In genomic region chr16:91187046-91187445, GRCm38 (mm10) we compare ENCODE assay signal across 25 mouse cellular contexts. TPM values are rescaled to one million over a fixed set of nuclear protein-coding genes. Genes with fewer than 3 reads are reported as not detected.
A peak's percentile ranks its signal among the peaks of the same experiment; 100 is the strongest.
DNase-seq lines count a peak whose midpoint lies in the region; TF ChIP-seq lines count a peak whose summit lies in the region.
"Had no signal": no experiment of that assay in that cellular context is flagged by ENCODE, and none has a peak within 500 bp of the region (broad histone marks: within the 10 kb centered on the region; RNA-seq: fewer than 3 reads in every experiment).

No protein-coding gene starts in this region.

- no peak overlapping the region for H3K27ac ChIP-seq in kidney, adult 2 months (ENCODE audit: insufficient read depth, low read depth, low read length)
- H3K27ac ChIP-seq in small intestine, adult 2 months (ENCODE audit: insufficient read depth, low read depth, low read length), result peak overlapping the region; percentile 49; the same call in 1 of the 2 replicates
- H3K27ac ChIP-seq: embryonic facial prominence, embryonic 10.5 days; embryonic facial prominence, embryonic 13.5 days; forebrain, embryonic 12.5 days; forebrain, embryonic 15.5 days; heart, adult 2 months; heart, embryonic 10.5 days; heart, embryonic 13.5 days; hindbrain, embryonic 14.5 days; hindbrain, postnatal 0 days had no signal

- no peak overlapping the region for H3K4me3 ChIP-seq in kidney, adult 2 months (ENCODE audit: insufficient read depth, low read depth, low read length)
- no peak overlapping the region for H3K4me3 ChIP-seq in small intestine, adult 2 months (ENCODE audit: low read depth, low read length)
- H3K4me3 ChIP-seq: embryonic facial prominence, embryonic 10.5 days; embryonic facial prominence, embryonic 13.5 days; erythroblast, embryonic 14.5 days; forebrain, embryonic 12.5 days; forebrain, embryonic 15.5 days; heart, adult 2 months; heart, embryonic 10.5 days; heart, embryonic 13.5 days had no signal

- TF ChIP-seq CTCF in kidney, adult 2 months (conservative IDR thresholded peaks at IDR 0.05; ENCODE audit: insufficient read depth, insufficient read length, low read depth, low read length), result no peak
- TF ChIP-seq CTCF in small intestine, adult 2 months (IDR thresholded peaks at IDR 0.05; ENCODE audit: extremely low read depth, insufficient read length, insufficient replicate concordance, low read depth, low read length), result no peak

- DNase-seq in embryo, embryonic 10 days (ENCODE audit: low spot score), result peak; percentile 41
- no peak for DNase-seq in embryo, embryonic 9.5 days (ENCODE audit: extremely low spot score)
- DNase-seq in kidney, adult 2 months, result peak; percentile 17
- DNase-seq in kidney, postnatal 36 days, result no peak
- peak; percentile 31 for DNase-seq in hindlimb bud, embryonic 11.5 days (ENCODE audit: extremely low spot score, low read depth, low spot score)
- no peak for DNase-seq in spleen, postnatal 10 days (ENCODE audit: low spot score in 2 of 2)
- DNase-seq: adrenal gland, postnatal 10 days; cerebellum, adult 18-20 months; cerebellum, adult 9-10 months; cerebellum, postnatal 25 days; gastrocnemius, postnatal 36 days; heart, adult 2 months; heart, postnatal 14 days; heart, postnatal 4 days had no signal

- no peaks in the 10 kb centered on the region for H3K36me3 ChIP-seq in kidney, adult 2 months (ENCODE audit: control insufficient read depth, insufficient read depth, low read length)
- no peaks in the 10 kb centered on the region for H3K36me3 ChIP-seq in small intestine, adult 2 months (ENCODE audit: control insufficient read depth, insufficient read depth, low read length)
- H3K36me3 ChIP-seq: embryonic facial prominence, embryonic 10.5 days; embryonic facial prominence, embryonic 13.5 days; forebrain, embryonic 12.5 days; forebrain, embryonic 15.5 days; heart, embryonic 10.5 days; heart, embryonic 13.5 days had no signal

- no peak for TF ChIP-seq POLR2A in kidney, adult 2 months (IDR thresholded peaks at IDR 0.05; ENCODE audit: low read depth, low read length)
- no peak for TF ChIP-seq POLR2A in small intestine, adult 2 months (IDR thresholded peaks at IDR 0.05; ENCODE audit: low read depth, low read length)

- WGBS in kidney, adult 2 months, result 18% methylated on average over 8 of the region's 8 CpGs
- 16% methylated on average over 8 of the region's 8 CpGs for WGBS in small intestine, adult 2 months

- no peaks in the 10 kb centered on the region for H3K4me1 ChIP-seq in kidney, adult 2 months (ENCODE audit: control insufficient read depth, insufficient read depth, low read length)
- peaks cover 11% of the 10 kb centered on the region; the same call in 1 of the 2 replicates for H3K4me1 ChIP-seq in small intestine, adult 2 months (ENCODE audit: control insufficient read depth, insufficient read depth, insufficient read length, low read length)
- H3K4me1 ChIP-seq: embryonic facial prominence, embryonic 13.5 days; heart, embryonic 10.5 days; heart, embryonic 13.5 days had no signal

- no peaks in the 10 kb centered on the region for H3K27me3 ChIP-seq in kidney, adult 2 months (replicated peaks; ENCODE audit: control insufficient read depth, insufficient read depth, low read length)
- H3K27me3 ChIP-seq in small intestine, adult 2 months (ENCODE audit: control insufficient read depth, insufficient read depth, low read length), result no peaks in the 10 kb centered on the region

RNA-seq across cellular contexts. Expression of gene Olig2, which starts 38.2 kb away (rescaled TPM):
- polyA plus RNA-seq in kidney, adult 2 months (2012; rRNA removed), result 0.03 TPM in 1 of 2 replicates, not detected in the other
- polyA plus RNA-seq in small intestine, adult 2 months (2012; rRNA removed), result not detected in 2 replicates
- polyA plus RNA-seq: erythroblast, embryonic 14.5 days; heart, adult 2 months; heart, embryonic 10.5 days; heart, embryonic 13.5 days; heart, embryonic 16.5 days had no signal

Comparison
In these comparisons a context has a peak if more than half of its experiments do, and no peak if none do; other contexts are left out.
1. DNase-seq: peak in embryo, embryonic 10 days (single experiment), kidney, adult 2 months (single experiment) and hindlimb bud, embryonic 11.5 days (single experiment); none in embryo, embryonic 9.5 days (single experiment), kidney, postnatal 36 days (0 of 2) and spleen, postnatal 10 days (0 of 2).